Mouse (Mus musculus) myocyte (in vitro differentiated cells): ENCODE results near the gene Ghrl. TPM values are rescaled to one million over a fixed set of nuclear protein-coding genes. Genes with fewer than 3 reads are reported as not detected.
"Not testable (repeated sequence)": the region's sequence is repeated elsewhere in the genome, so short reads cannot be mapped to it uniquely, and the experiment has no call there.

ENCODE experiments used
- H3K27me3 ChIP-seq: one replicate; pipeline ENCODE4 v1.6.1; 2011; ENCODE audit not compliant: control insufficient read depth, insufficient read depth, insufficient read length
- H3K36me3 ChIP-seq: one replicate; pipeline ENCODE4 v1.6.1; 2011; ENCODE audit not compliant: control insufficient read depth, insufficient read depth
- H3K4me2 ChIP-seq: one replicate; pipeline ENCODE4 v1.6.1; 2011; ENCODE audit warnings: low read depth, control low read depth
- H3K4me3 ChIP-seq: one replicate; pipeline ENCODE4 v1.5.1; 2011; ENCODE audit warnings: mild to moderate bottlenecking, control low read depth, moderate library complexity
- H3K79me2 ChIP-seq: one replicate; pipeline ENCODE4 v1.6.1; 2011; ENCODE audit not compliant: control insufficient read depth, insufficient read depth
- H3ac ChIP-seq: one replicate; pipeline ENCODE4 v1.6.1; 2011; ENCODE audit not compliant: control insufficient read depth, insufficient read length
- CEBPB ChIP-seq: IDR thresholded peaks from 2 replicates; pipeline ENCODE4 v1.6.1; 2011; ENCODE audit warnings: mild to moderate bottlenecking, moderate library complexity; ENCODE audit not compliant: poor library complexity, insufficient read depth, severe bottlenecking
- E2F4 ChIP-seq: IDR thresholded peaks from one replicate; pipeline ENCODE4 v1.6.1; 2011; ENCODE audit warnings: mild to moderate bottlenecking, control low read depth, moderate library complexity; ENCODE audit not compliant: insufficient read depth
- MAX ChIP-seq: IDR thresholded peaks from one replicate; pipeline ENCODE4 v1.6.1; 2011; ENCODE audit warnings: low read depth, mild to moderate bottlenecking, control low read depth
- MYOD1 ChIP-seq, 3 experiments: IDR thresholded peaks; one replicate each; pipeline ENCODE4 v1.6.1; 2011; ENCODE audit warnings: control low read depth in 2 of 3, low read depth in 2 of 3, mild to moderate bottlenecking in 2 of 3, moderate library complexity in 1 of 3; ENCODE audit not compliant: insufficient read length in 2 of 3, control insufficient read depth in 1 of 3
- MYOG ChIP-seq, 3 experiments: IDR thresholded peaks; one replicate each; pipeline ENCODE4 v1.6.1; 2011; ENCODE audit warnings: control low read depth in 2 of 3, low read depth in 2 of 3, mild to moderate bottlenecking in 2 of 3; ENCODE audit not compliant: insufficient read length in 2 of 3, control insufficient read depth in 1 of 3, insufficient read depth in 1 of 3
- POLR2A ChIP-seq: IDR thresholded peaks from one replicate; pipeline ENCODE4 v1.6.1; 2011; ENCODE audit warnings: low read depth, mild to moderate bottlenecking, control low read depth, moderate library complexity; ENCODE audit not compliant: insufficient read length
- POLR2AphosphoS2 ChIP-seq: IDR thresholded peaks from one replicate; pipeline ENCODE4 v1.6.1; 2011; ENCODE audit warnings: low read depth, control low read depth; ENCODE audit not compliant: insufficient read length
- REST ChIP-seq: IDR thresholded peaks from one replicate; pipeline ENCODE4 v1.6.1; 2011; ENCODE audit warnings: mild to moderate bottlenecking, control low read depth, moderate library complexity; ENCODE audit not compliant: insufficient read depth, insufficient read length
- SRF ChIP-seq: IDR thresholded peaks from one replicate; pipeline ENCODE4 v1.6.1; 2011; ENCODE audit warnings: low read depth; ENCODE audit not compliant: control insufficient read depth, insufficient read length
- TCF12 ChIP-seq: IDR thresholded peaks from one replicate; pipeline ENCODE4 v1.6.1; 2011; ENCODE audit warnings: mild to moderate bottlenecking, control low read depth; ENCODE audit not compliant: poor library complexity, insufficient read depth, severe bottlenecking
- TCF3 ChIP-seq: IDR thresholded peaks from one replicate; pipeline ENCODE4 v1.6.1; 2011; ENCODE audit warnings: low read depth, control low read depth; ENCODE audit not compliant: insufficient read length
- USF1 ChIP-seq: IDR thresholded peaks from one replicate; pipeline ENCODE4 v1.6.1; 2011; ENCODE audit warnings: low read depth, mild to moderate bottlenecking, control low read depth, moderate library complexity
- polyA plus RNA-seq: library from polyadenylated mRNA; unstranded; fragments of >200 nt; fragmentation: generic; extraction: Trizol; gene quantifications from one replicate; pipeline ENCODE4 v1.2.1, GENCODE M21; 2012; ENCODE audit warnings: missing spikeins

The Ghrl gene
- polyA plus RNA-seq, 1 experiment, result 0.35 TPM

GRCm38 (mm10) chr6:113721061-113721460 is 1.4 kb upstream of the Ghrl start:
- no peaks in the 10 kb centered on the region for H3K27me3 ChIP-seq
- peaks cover 20% of the 10 kb centered on the region for H3K36me3 ChIP-seq
- TF ChIP-seq CEBPB, result no peak
- no peak for TF ChIP-seq POLR2AphosphoS2
- TF ChIP-seq TCF12, result no peak
- TF ChIP-seq REST, result no peak
- no peak for TF ChIP-seq E2F4
- TF ChIP-seq MYOD1 (IDR thresholded peaks at IDR 0.05; ENCODE audit: control insufficient read depth in 1 of 3, insufficient read length in 2 of 3, low read depth in 2 of 3), result no peak
- no peak for TF ChIP-seq MAX
- no peak for TF ChIP-seq USF1
- TF ChIP-seq MYOG (IDR thresholded peaks at IDR 0.05; ENCODE audit: control insufficient read depth in 1 of 3, insufficient read depth in 1 of 3, insufficient read length in 2 of 3, low read depth in 2 of 3), result no peak
- no peak for TF ChIP-seq SRF
- TF ChIP-seq POLR2A, result no peak
- TF ChIP-seq TCF3, result no peak
- H3ac ChIP-seq, result no peak overlapping the region
- H3K4me2 ChIP-seq, result no peak overlapping the region
- H3K79me2 ChIP-seq, result no peaks in the 10 kb centered on the region
- H3K4me3 ChIP-seq, result no peak overlapping the region

- no peaks in the 10 kb centered on the region for H3K79me2 ChIP-seq
- H3K36me3 ChIP-seq, result peaks cover 17% of the 10 kb centered on the region
- TF ChIP-seq REST (no peak), POLR2AphosphoS2 (no peak), USF1 (no peak), MYOD1 (IDR thresholded peaks at IDR 0.05; ENCODE audit: control insufficient read depth in 1 of 3, insufficient read length in 2 of 3, low read depth in 2 of 3) (no peak), TCF3 (no peak), TCF12 (no peak), CEBPB (no peak), POLR2A (no peak), MAX (no peak), SRF (no peak), MYOG (IDR thresholded peaks at IDR 0.05; ENCODE audit: control insufficient read depth in 1 of 3, insufficient read depth in 1 of 3, insufficient read length in 2 of 3, low read depth in 2 of 3) (no peak), E2F4 (no peak)
- no peak overlapping the region for H3K4me2 ChIP-seq
- no peak overlapping the region for H3K4me3 ChIP-seq
- H3K27me3 ChIP-seq, result no peaks in the 10 kb centered on the region
- H3ac ChIP-seq, result no peak overlapping the region
Measured at GRCm38 (mm10) chr6:113717541-113717940, 2.1 kb downstream of the Ghrl start.

GRCm38 (mm10) chr6:113714797-113715196 is 4.9 kb downstream of the Ghrl start:
- Histone ChIP-seq H3K4me2 (no peak overlapping the region), H3ac (no peak overlapping the region), H3K27me3 (no peaks in the 10 kb centered on the region), H3K36me3 (peaks cover 27% of the 10 kb centered on the region), H3K79me2 (no peaks in the 10 kb centered on the region), H3K4me3 (no peak overlapping the region)
- TF ChIP-seq REST, result no peak
- TF ChIP-seq MAX, result no peak
- TF ChIP-seq TCF12, result no peak
- no peak for TF ChIP-seq POLR2A

GRCm38 (mm10) chr6:113714276-113714675 is 5.4 kb downstream of the Ghrl start:
- no peak overlapping the region for H3K4me2 ChIP-seq
- TF ChIP-seq SRF, result no peak
- no peak for TF ChIP-seq REST
- no peak for TF ChIP-seq CEBPB
- no peak for TF ChIP-seq MAX
- TF ChIP-seq E2F4, result no peak
- no peak for TF ChIP-seq TCF12
- TF ChIP-seq USF1, result no peak
- TF ChIP-seq MYOD1 (IDR thresholded peaks at IDR 0.05; ENCODE audit: control insufficient read depth in 1 of 3, insufficient read length in 2 of 3, low read depth in 2 of 3), result no peak
- no peak for TF ChIP-seq MYOG (IDR thresholded peaks at IDR 0.05; ENCODE audit: control insufficient read depth in 1 of 3, insufficient read depth in 1 of 3, insufficient read length in 2 of 3, low read depth in 2 of 3)
- TF ChIP-seq POLR2AphosphoS2, result no peak
- TF ChIP-seq POLR2A, result no peak
- no peak for TF ChIP-seq TCF3
- no peaks in the 10 kb centered on the region for H3K79me2 ChIP-seq
- H3K27me3 ChIP-seq, result no peaks in the 10 kb centered on the region
- no peak overlapping the region for H3K4me3 ChIP-seq
- no peak overlapping the region for H3ac ChIP-seq
- H3K36me3 ChIP-seq, result peaks cover 27% of the 10 kb centered on the region

- H3K27me3 ChIP-seq, H3K4me3 ChIP-seq, H3K79me2 ChIP-seq, H3ac ChIP-seq, H3K4me2 ChIP-seq: not testable (repeated sequence)
- H3K36me3 ChIP-seq, result peaks cover 35% of the 10 kb centered on the region
Measured at GRCm38 (mm10) chr6:113713389-113713788, 6.3 kb downstream of the Ghrl start.
